Mouse (Mus musculus) midbrain, embryonic 12.5 days (tissue): ENCODE results near the gene Glcci1. TPM values are rescaled to one million over a fixed set of nuclear protein-coding genes. Genes with fewer than 3 reads are reported as not detected.
"Not testable (repeated sequence)": the region's sequence is repeated elsewhere in the genome, so short reads cannot be mapped to it uniquely, and the experiment has no call there.

Experiments
- ATAC-seq: fragments of 200-750 bp; cut with Nextera tagmentation; 2 replicates; pipeline ENCODE4 v1.8.0; 2017; ENCODE audit warnings: low read depth, moderate TSS enrichment, moderate library complexity; ENCODE audit not compliant: low FRiP score
- H3K27ac ChIP-seq: fragments of 300-500 bp; sonication (generic); replicated peaks from 2 replicates; pipeline ENCODE4 v1.5.1; 2016; ENCODE audit warnings: mild to moderate bottlenecking
- H3K27me3 ChIP-seq: fragments of 300-500 bp; sonication (generic); 2 replicates; pipeline ENCODE4 v1.6.1; 2016; ENCODE audit warnings: mild to moderate bottlenecking
- H3K36me3 ChIP-seq: fragments of 300-500 bp; sonication (generic); 2 replicates; pipeline ENCODE4 v1.6.1; 2016
- H3K4me1 ChIP-seq: fragments of 300-500 bp; sonication (generic); 2 replicates; pipeline ENCODE4 v1.6.1; 2016
- H3K4me2 ChIP-seq: fragments of 300-500 bp; sonication (generic); replicated peaks from 2 replicates; pipeline ENCODE4 v1.6.1; 2016; ENCODE audit warnings: mild to moderate bottlenecking, moderate library complexity
- H3K4me3 ChIP-seq: fragments of 300-500 bp; sonication (generic); 2 replicates; pipeline ENCODE4 v1.5.1; 2016; ENCODE audit warnings: mild to moderate bottlenecking
- H3K9ac ChIP-seq: fragments of 300-500 bp; sonication (generic); replicated peaks from 2 replicates; pipeline ENCODE4 v1.6.1; 2016; ENCODE audit warnings: mild to moderate bottlenecking, moderate library complexity
- H3K9me3 ChIP-seq: fragments of 300-500 bp; sonication (generic); 2 replicates; pipeline ENCODE4 v1.6.1; 2016; ENCODE audit warnings: mild to moderate bottlenecking
- WGBS: fragments of 180-500 bp; shearing (Covaris S2); methylation state at CpG from one replicate; pipeline ENCODE4 v1.1.7; 2016; 5-methylcytosine and 5-hydroxymethylcytosine counted together
- polyA plus RNA-seq: library from polyadenylated mRNA; unstranded; fragments of >200 nt; fragmentation: Nextera tagmentation; extraction: Ambion mirVana; gene quantifications from 2 replicates; pipeline ENCODE4 v1.2.1, GENCODE M21; 2016

Glcci1 gene
- polyA plus RNA-seq, 1 experiment from 2014 or later: 20.8 TPM

GRCm38 (mm10) chr6:8519687-8520086, 10.3 kb downstream of the Glcci1 start:
- ATAC-seq: no peak
- H3K9me3 ChIP-seq: no peaks in the 10 kb centered on the region
- no peaks in the 10 kb centered on the region for H3K27me3 ChIP-seq
- 88% methylated on average over 3 of the region's 3 CpGs for WGBS
- H3K36me3 ChIP-seq: no peaks in the 10 kb centered on the region
- 0 out of 2 replicates have a peak, but pooled peaks cover 3% of the 10 kb centered on the region for H3K4me1 ChIP-seq
- H3K4me2 ChIP-seq: no peak overlapping the region
- H3K4me3 ChIP-seq: no peak overlapping the region
- H3K27ac ChIP-seq: no peak overlapping the region
- no peak overlapping the region for H3K9ac ChIP-seq

- Histone ChIP-seq H3K4me2 (no peak overlapping the region), H3K4me3 (no peak overlapping the region), H3K27me3 (no peaks in the 10 kb centered on the region), H3K27ac (no peak overlapping the region), H3K4me1 (0 out of 2 replicates have a peak, but pooled peaks cover 3% of the 10 kb centered on the region), H3K9me3 (no peaks in the 10 kb centered on the region), H3K9ac (no peak overlapping the region), H3K36me3 (no peaks in the 10 kb centered on the region)
- WGBS: 90% methylated on average over 4 of the region's 4 CpGs
- ATAC-seq: no peak
These were observed 11.8 kb downstream of the Glcci1 start for GRCm38 (mm10) chr6:8521231-8521630.

GRCm38 (mm10) chr6:8524717-8525116, 15.3 kb downstream of the Glcci1 start:
- no peak for ATAC-seq
- 90% methylated on average over 5 of the region's 5 CpGs for WGBS
- Histone ChIP-seq H3K9ac (no peak overlapping the region), H3K27ac (no peak overlapping the region), H3K36me3 (no peaks in the 10 kb centered on the region), H3K4me3 (no peak overlapping the region), H3K4me1 (0 out of 2 replicates have a peak, but pooled peaks cover under 1% of the 10 kb centered on the region), H3K9me3 (no peaks in the 10 kb centered on the region), H3K4me2 (no peak overlapping the region), H3K27me3 (no peaks in the 10 kb centered on the region)

GRCm38 (mm10) chr6:8531104-8531894, 21.9 kb downstream of the Glcci1 start:
- H3K9ac ChIP-seq: no peak overlapping the region
- H3K4me2 ChIP-seq: no peak overlapping the region
- no peaks in the 10 kb centered on the region for H3K9me3 ChIP-seq
- no peak overlapping the region for H3K27ac ChIP-seq
- no peaks in the 10 kb centered on the region for H3K27me3 ChIP-seq
- no peak for ATAC-seq
- no peaks in the 10 kb centered on the region for H3K36me3 ChIP-seq
- WGBS: 93% methylated on average over 4 of the region's 4 CpGs
- H3K4me1 ChIP-seq: no peaks in the 10 kb centered on the region
- H3K4me3 ChIP-seq: no peak overlapping the region

- 78% methylated on average over 2 of the region's 2 CpGs for WGBS
- Histone ChIP-seq H3K9ac (no peak overlapping the region), H3K4me3 (no peak overlapping the region), H3K27me3 (no peaks in the 10 kb centered on the region), H3K9me3 (no peaks in the 10 kb centered on the region), H3K36me3 (no peaks in the 10 kb centered on the region), H3K4me2 (no peak overlapping the region), H3K27ac (no peak overlapping the region), H3K4me1 (no peaks in the 10 kb centered on the region)
- no peak for ATAC-seq
These were observed 27.5 kb downstream of the Glcci1 start for GRCm38 (mm10) chr6:8536944-8537343.

GRCm38 (mm10) chr6:8541531-8541930, 32.1 kb downstream of the Glcci1 start:
- not testable (repeated sequence) for H3K36me3 ChIP-seq, H3K27me3 ChIP-seq, H3K9me3 ChIP-seq, H3K4me1 ChIP-seq, ATAC-seq, H3K4me2 ChIP-seq, H3K4me3 ChIP-seq, H3K27ac ChIP-seq, H3K9ac ChIP-seq
- 89% methylated on average over 4 of the region's 4 CpGs for WGBS

GRCm38 (mm10) chr6:8544822-8545221, 35.4 kb downstream of the Glcci1 start:
- no peak overlapping the region for H3K4me3 ChIP-seq
- ATAC-seq: no peak
- 87% methylated on average over 5 of the region's 5 CpGs for WGBS

GRCm38 (mm10) chr6:8545780-8546179, 36.4 kb downstream of the Glcci1 start:
- H3K4me1 ChIP-seq: no peaks in the 10 kb centered on the region
- no peak overlapping the region for H3K4me3 ChIP-seq
- H3K27me3 ChIP-seq: no peaks in the 10 kb centered on the region
- no peak overlapping the region for H3K4me2 ChIP-seq
- no peaks in the 10 kb centered on the region for H3K9me3 ChIP-seq
- WGBS: 97% methylated on average over 7 of the region's 7 CpGs
- H3K36me3 ChIP-seq: peaks cover 8% of the 10 kb centered on the region
- H3K27ac ChIP-seq: no peak overlapping the region
- H3K9ac ChIP-seq: no peak overlapping the region
- no peak for ATAC-seq

More at GRCm38 (mm10) chr6:8544822-8545221, 35.4 kb downstream of the Glcci1 start:
- H3K27ac ChIP-seq: no peak overlapping the region
- H3K4me2 ChIP-seq: no peak overlapping the region
- H3K9ac ChIP-seq: no peak overlapping the region
- no peaks in the 10 kb centered on the region for H3K9me3 ChIP-seq
- H3K4me1 ChIP-seq: no peaks in the 10 kb centered on the region
- peaks cover 8% of the 10 kb centered on the region for H3K36me3 ChIP-seq
- H3K27me3 ChIP-seq: no peaks in the 10 kb centered on the region

GRCm38 (mm10) chr6:8551155-8551554, 41.8 kb downstream of the Glcci1 start:
- H3K36me3 ChIP-seq: peaks cover 12% of the 10 kb centered on the region
- WGBS: 96% methylated on average over 2 of the region's 2 CpGs
- no peak overlapping the region for H3K27ac ChIP-seq
- no peaks in the 10 kb centered on the region for H3K4me1 ChIP-seq
- H3K4me3 ChIP-seq: no peak overlapping the region
- H3K27me3 ChIP-seq: no peaks in the 10 kb centered on the region
- no peaks in the 10 kb centered on the region for H3K9me3 ChIP-seq
- H3K4me2 ChIP-seq: no peak overlapping the region
- H3K9ac ChIP-seq: no peak overlapping the region
- ATAC-seq: no peak

GRCm38 (mm10) chr6:8556849-8557571, 47.6 kb downstream of the Glcci1 start:
- Histone ChIP-seq H3K4me3 (no peak overlapping the region), H3K4me2 (no peak overlapping the region), H3K9me3 (no peaks in the 10 kb centered on the region), H3K36me3 (peaks cover 14% of the 10 kb centered on the region), H3K4me1 (no peaks in the 10 kb centered on the region), H3K27me3 (no peaks in the 10 kb centered on the region), H3K27ac (no peak overlapping the region), H3K9ac (no peak overlapping the region)
- 93% methylated on average over 5 of the region's 5 CpGs for WGBS
- no peak for ATAC-seq

- no peak overlapping the region for H3K9ac ChIP-seq
- no peak overlapping the region for H3K4me3 ChIP-seq
- no peaks in the 10 kb centered on the region for H3K9me3 ChIP-seq
- H3K4me1 ChIP-seq: no peaks in the 10 kb centered on the region
- no peak overlapping the region for H3K4me2 ChIP-seq
- H3K36me3 ChIP-seq: peaks cover 9% of the 10 kb centered on the region; the same call in 1 of the 2 replicates
- ATAC-seq: no peak
- no peak overlapping the region for H3K27ac ChIP-seq
- H3K27me3 ChIP-seq: no peaks in the 10 kb centered on the region
- WGBS: 94% methylated on average over 2 of the region's 2 CpGs
These were observed 51.3 kb downstream of the Glcci1 start for GRCm38 (mm10) chr6:8560682-8561081.

GRCm38 (mm10) chr6:8582377-8582776, 73.0 kb downstream of the Glcci1 start:
- Histone ChIP-seq H3K4me2 (no peak overlapping the region), H3K9ac (no peak overlapping the region), H3K9me3 (no peaks in the 10 kb centered on the region), H3K4me3 (no peak overlapping the region), H3K27ac (no peak overlapping the region), H3K4me1 (no peaks in the 10 kb centered on the region), H3K36me3 (no peaks in the 10 kb centered on the region), H3K27me3 (no peaks in the 10 kb centered on the region)
- ATAC-seq: no peak
- WGBS: 94% methylated on average over 9 of the region's 9 CpGs
